ENCODE assay signal across 11 mouse cellular contexts in the genomic region with DNA sequence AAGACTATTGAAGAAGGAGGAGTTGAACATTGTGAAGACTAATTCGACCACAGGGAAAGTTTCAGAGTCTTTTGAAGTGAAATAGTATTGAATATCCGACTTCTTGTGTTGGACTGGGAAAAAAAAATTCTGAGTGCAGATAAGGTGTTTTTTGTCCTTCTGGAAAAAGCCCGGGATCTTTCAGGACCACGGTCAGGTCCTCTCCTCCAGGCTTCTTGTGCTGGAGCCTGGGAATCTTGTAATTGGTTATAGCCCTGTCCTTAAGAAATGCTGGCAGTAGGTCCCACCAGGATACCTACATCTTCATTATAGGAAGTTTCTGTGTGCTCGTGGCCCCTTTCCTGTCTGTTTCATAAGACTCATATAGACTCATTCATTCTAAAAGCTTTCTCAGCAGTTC. TPM values are rescaled to one million over a fixed set of nuclear protein-coding genes. Genes with fewer than 3 reads are reported as not detected.
DNase-seq lines count a peak whose midpoint lies in the region; ATAC-seq and TF ChIP-seq lines count a peak whose summit lies in the region.
"Had no signal": no experiment of that assay in that cellular context is flagged by ENCODE, and none has a peak within 500 bp of the region (broad histone marks: within the 10 kb centered on the region; RNA-seq: fewer than 3 reads in every experiment).

No protein-coding gene starts in this region.

- H3K4me3 ChIP-seq in embryonic facial prominence, embryonic 11.5 days (ENCODE audit: low read depth, low read length): no peak overlapping the region
- peak overlapping the region; percentile 57 for H3K4me3 ChIP-seq in hindbrain, embryonic 15.5 days
- H3K4me3 ChIP-seq in gastrocnemius, adult 2 months: no peak overlapping the region

- no peak overlapping the region for H3K27ac ChIP-seq in embryonic facial prominence, embryonic 11.5 days (replicated peaks; ENCODE audit: low read depth, low read length)
- H3K27ac ChIP-seq in hindbrain, embryonic 15.5 days (replicated peaks): no peak overlapping the region
- no peak overlapping the region for H3K27ac ChIP-seq in gastrocnemius, adult 2 months

- no peak overlapping the region for H3K9ac ChIP-seq in embryonic facial prominence, embryonic 11.5 days (replicated peaks; ENCODE audit: low read length)
- H3K9ac ChIP-seq in hindbrain, embryonic 15.5 days: peak overlapping the region; percentile 94; the same call in 1 of the 2 replicates

- peaks cover 2% of the 10 kb centered on the region; the same call in 1 of the 2 replicates for H3K4me1 ChIP-seq in embryonic facial prominence, embryonic 11.5 days (ENCODE audit: control insufficient read depth, insufficient read depth, low read length)
- H3K4me1 ChIP-seq in hindbrain, embryonic 15.5 days (replicated peaks): peaks cover 14% of the 10 kb centered on the region

- intact Hi-C loops in gastrocnemius, adult 2 months (cut with DNase I): no loop called here

- H3K4me2 ChIP-seq in embryonic facial prominence, embryonic 11.5 days (ENCODE audit: low read depth, low read length): no peak overlapping the region
- H3K4me2 ChIP-seq in hindbrain, embryonic 15.5 days: peak overlapping the region; percentile 97

- no peak for TF ChIP-seq CTCF in gastrocnemius, adult 2 months (IDR thresholded peaks at IDR 0.05)

- peak; percentile 68 for DNase-seq in R1 (ENCODE audit: low read depth, low spot score)
- peak; percentile 71 for DNase-seq in embryonic facial prominence, embryonic 11.5 days (ENCODE audit: low spot score)
- peak; percentile 21 for DNase-seq in neural tube, embryonic 10.5 days (ENCODE audit: extremely low spot score, low spot score)
- no peak for DNase-seq in gastrocnemius, adult 2 months
- no peak for DNase-seq in frontal cortex, adult 2 months (ENCODE audit: extremely low spot score in 1 of 2, low spot score in 1 of 2)
- no peak for DNase-seq in thymus, adult 18-20 months
- DNase-seq: cerebellum, adult 11-12 months; heart, postnatal 14 days; lung, postnatal 14 days had no signal

- ATAC-seq in embryonic facial prominence, embryonic 11.5 days (replicated peaks; ENCODE audit: insufficient number of reproducible peaks, low FRiP score, low TSS enrichment, low read depth): no peak
- ATAC-seq in hindbrain, embryonic 15.5 days (ENCODE audit: low FRiP score, low read depth): no peak

- peaks cover 16% of the 10 kb centered on the region for H3K27me3 ChIP-seq in embryonic facial prominence, embryonic 11.5 days (ENCODE audit: control insufficient read depth, insufficient read depth, low read length)
- no peaks in the 10 kb centered on the region for H3K27me3 ChIP-seq in hindbrain, embryonic 15.5 days

- no peaks in the 10 kb centered on the region for H3K9me3 ChIP-seq in embryonic facial prominence, embryonic 11.5 days (replicated peaks; ENCODE audit: control insufficient read depth, low read length)
- H3K9me3 ChIP-seq in hindbrain, embryonic 15.5 days: no peaks in the 10 kb centered on the region

- no peaks in the 10 kb centered on the region for H3K36me3 ChIP-seq in embryonic facial prominence, embryonic 11.5 days (replicated peaks; ENCODE audit: control insufficient read depth, insufficient read depth, low read depth, low read length)
- H3K36me3 ChIP-seq in hindbrain, embryonic 15.5 days: no peaks in the 10 kb centered on the region

- 6% methylated on average over 5 of the region's 5 CpGs for WGBS in embryonic facial prominence, embryonic 11.5 days
- 5% methylated on average over 5 of the region's 5 CpGs for WGBS in hindbrain, embryonic 15.5 days

RNA-seq across cellular contexts. Expression of gene Kcnh8, which starts 0.9 kb away (rescaled TPM):
- 0.88 and 1.6 TPM in 2 replicates for polyA plus RNA-seq in embryonic facial prominence, embryonic 11.5 days (2014; fragmentation: Nextera tagmentation; extraction: Ambion mirVana)
- 4.2 and 4.8 TPM in 2 replicates for polyA plus RNA-seq in hindbrain, embryonic 15.5 days (2015; fragmentation: Nextera tagmentation; extraction: Ambion mirVana)
- not detected for total RNA-seq in gastrocnemius, adult 2 months (2021)
- 1.1 and 1.9 TPM in 2 replicates for polyA plus RNA-seq in frontal cortex, adult 2 months (2012; rRNA removed)
- total RNA-seq: gastrocnemius, adult 18-20 months had no signal

Comparison
In these comparisons a context has a peak if more than half of its experiments do, and no peak if none do; other contexts are left out.
1. DNase-seq: peak in R1 (single experiment), embryonic facial prominence, embryonic 11.5 days (single experiment) and neural tube, embryonic 10.5 days (single experiment); none in gastrocnemius, adult 2 months (single experiment), frontal cortex, adult 2 months (0 of 2) and thymus, adult 18-20 months (0 of 2).